Mouse (Mus musculus) liver, embryonic 15.5 days (tissue): Measurements from ENCODE around the gene Ifnb1. TPM values are rescaled to one million over a fixed set of nuclear protein-coding genes. Genes with fewer than 3 reads are reported as not detected.

Source experiments
- ATAC-seq: fragments of 200-750 bp; cut with Nextera tagmentation; 2 replicates; pipeline ENCODE4 v1.8.0; 2017; ENCODE audit warnings: moderate number of reproducible peaks, mild to moderate bottlenecking, moderate library complexity; ENCODE audit not compliant: insufficient read depth
- H3K27ac ChIP-seq: fragments of 300-500 bp; sonication (generic); replicated peaks from 2 replicates; pipeline ENCODE4 v1.5.1; 2015; ENCODE audit warnings: mild to moderate bottlenecking, inconsistent platforms
- H3K27me3 ChIP-seq: fragments of 300-500 bp; sonication (generic); 2 replicates; pipeline ENCODE4 v1.6.1; 2015; ENCODE audit warnings: mild to moderate bottlenecking, inconsistent platforms
- H3K36me3 ChIP-seq: fragments of 300-500 bp; sonication (generic); replicated peaks from 2 replicates; pipeline ENCODE4 v1.6.1; 2015; ENCODE audit warnings: moderate library complexity, mild to moderate bottlenecking, inconsistent platforms
- H3K4me1 ChIP-seq: fragments of 300-500 bp; sonication (generic); replicated peaks from 2 replicates; pipeline ENCODE4 v1.6.1; 2015; ENCODE audit warnings: inconsistent platforms
- H3K4me2 ChIP-seq: fragments of 300-500 bp; sonication (generic); 2 replicates; pipeline ENCODE4 v1.6.1; 2015; ENCODE audit warnings: moderate library complexity, mild to moderate bottlenecking, inconsistent platforms
- H3K4me3 ChIP-seq: fragments of 300-500 bp; sonication (generic); replicated peaks from 2 replicates; pipeline ENCODE4 v1.5.1; 2015; ENCODE audit warnings: mild to moderate bottlenecking, inconsistent platforms
- H3K9ac ChIP-seq: fragments of 300-500 bp; sonication (generic); 2 replicates; pipeline ENCODE4 v1.6.1; 2015; ENCODE audit warnings: moderate library complexity, mild to moderate bottlenecking, inconsistent platforms
- H3K9me3 ChIP-seq: fragments of 300-500 bp; sonication (generic); replicated peaks from 2 replicates; pipeline ENCODE4 v1.6.1; 2016; ENCODE audit warnings: inconsistent platforms
- WGBS: fragments of 180-500 bp; shearing (Covaris S2); methylation state at CpG from one replicate; pipeline ENCODE4 v1.1.7; 2015; ENCODE audit warnings: mixed read lengths; ENCODE audit not compliant: insufficient replicate concordance; 5-methylcytosine and 5-hydroxymethylcytosine counted together
- polyA plus RNA-seq: library from polyadenylated mRNA; unstranded; fragments of >200 nt; fragmentation: Nextera tagmentation; extraction: Ambion mirVana; gene quantifications from 2 replicates; pipeline ENCODE4 v1.2.1, GENCODE M21; 2015

The Ifnb1 gene
- polyA plus RNA-seq, 1 experiment from 2014 or later, result not detected

GRCm38 (mm10) chr4:88503753-88504152 is 18.8 kb downstream of the Ifnb1 start:
- H3K9me3 ChIP-seq, result no peaks in the 10 kb centered on the region
- H3K27me3 ChIP-seq, result no peaks in the 10 kb centered on the region
- no peak overlapping the region for H3K4me2 ChIP-seq
- no peak for ATAC-seq
- no peak overlapping the region for H3K9ac ChIP-seq
- no peaks in the 10 kb centered on the region for H3K36me3 ChIP-seq
- no peaks in the 10 kb centered on the region for H3K4me1 ChIP-seq
- H3K4me3 ChIP-seq, result no peak overlapping the region
- WGBS, result 52% methylated on average over 4 of the region's 4 CpGs
- H3K27ac ChIP-seq, result no peak overlapping the region

GRCm38 (mm10) chr4:88501247-88501646 is 21.3 kb downstream of the Ifnb1 start:
- no peak for ATAC-seq
- Histone ChIP-seq H3K27me3 (no peaks in the 10 kb centered on the region), H3K4me2 (no peak overlapping the region), H3K4me3 (no peak overlapping the region), H3K9ac (no peak overlapping the region), H3K4me1 (no peaks in the 10 kb centered on the region), H3K36me3 (no peaks in the 10 kb centered on the region), H3K27ac (no peak overlapping the region), H3K9me3 (no peaks in the 10 kb centered on the region)
- 50% methylated on average over 3 of the region's 3 CpGs for WGBS

- 38% methylated on average over 6 of the region's 6 CpGs for WGBS
- Histone ChIP-seq H3K9me3 (no peaks in the 10 kb centered on the region), H3K4me2 (no peak overlapping the region), H3K9ac (no peak overlapping the region), H3K27me3 (no peaks in the 10 kb centered on the region), H3K27ac (no peak overlapping the region), H3K4me1 (no peaks in the 10 kb centered on the region), H3K4me3 (no peak overlapping the region), H3K36me3 (no peaks in the 10 kb centered on the region)
- ATAC-seq, result no peak
Observed at GRCm38 (mm10) chr4:88496321-88497018, 26.1 kb downstream of the Ifnb1 start.

- 80% methylated on average over 2 of the region's 2 CpGs for WGBS
Observed at GRCm38 (mm10) chr4:88489622-88490021, 33.0 kb downstream of the Ifnb1 start.

GRCm38 (mm10) chr4:88488107-88488506 is 34.5 kb downstream of the Ifnb1 start:
- H3K27ac ChIP-seq, result no peak overlapping the region
- no peak overlapping the region for H3K4me3 ChIP-seq
- no peak overlapping the region for H3K9ac ChIP-seq
- H3K4me1 ChIP-seq, result no peaks in the 10 kb centered on the region
- no peaks in the 10 kb centered on the region for H3K9me3 ChIP-seq
- no peaks in the 10 kb centered on the region for H3K36me3 ChIP-seq
- WGBS, result 64% methylated on average over 3 of the region's 3 CpGs
- no peaks in the 10 kb centered on the region for H3K27me3 ChIP-seq
- ATAC-seq, result no peak
- H3K4me2 ChIP-seq, result no peak overlapping the region

More at GRCm38 (mm10) chr4:88489622-88490021, 33.0 kb downstream of the Ifnb1 start:
- Histone ChIP-seq H3K4me2 (no peak overlapping the region), H3K4me1 (no peaks in the 10 kb centered on the region), H3K27ac (no peak overlapping the region), H3K36me3 (no peaks in the 10 kb centered on the region), H3K9ac (no peak overlapping the region), H3K9me3 (no peaks in the 10 kb centered on the region), H3K4me3 (no peak overlapping the region), H3K27me3 (no peaks in the 10 kb centered on the region)
- no peak for ATAC-seq

GRCm38 (mm10) chr4:88480130-88480529 is 42.4 kb downstream of the Ifnb1 start:
- H3K4me3 ChIP-seq, result no peak overlapping the region
- H3K36me3 ChIP-seq, result no peaks in the 10 kb centered on the region
- H3K27ac ChIP-seq, result no peak overlapping the region
- H3K27me3 ChIP-seq, result no peaks in the 10 kb centered on the region
- no peaks in the 10 kb centered on the region for H3K4me1 ChIP-seq
- H3K9me3 ChIP-seq, result no peaks in the 10 kb centered on the region
- 40% methylated on average over 6 of the region's 6 CpGs for WGBS
- H3K4me2 ChIP-seq, result no peak overlapping the region
- H3K9ac ChIP-seq, result no peak overlapping the region
- no peak for ATAC-seq

DNA sequence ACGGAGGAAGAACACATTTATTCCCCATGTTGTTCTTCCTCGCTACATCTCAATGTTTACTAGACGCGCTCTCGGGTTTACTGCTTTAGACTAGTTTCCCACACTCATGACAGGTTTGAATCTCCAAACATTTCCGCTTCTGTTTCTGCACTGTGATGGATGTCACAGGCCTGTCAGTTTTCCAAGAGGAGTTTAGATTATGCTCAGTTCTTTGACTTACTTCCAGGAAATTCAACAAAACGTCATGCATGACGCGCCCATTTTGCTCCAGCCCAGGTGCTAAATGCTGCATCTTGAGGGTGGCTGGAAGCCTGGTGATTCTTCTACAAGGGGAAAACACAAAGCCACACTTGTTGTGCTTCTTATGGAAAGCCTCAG is 43.8 kb downstream of the Ifnb1 start:
- Histone ChIP-seq H3K4me2 (no peak overlapping the region), H3K9me3 (no peaks in the 10 kb centered on the region), H3K27ac (no peak overlapping the region), H3K4me1 (no peaks in the 10 kb centered on the region), H3K27me3 (no peaks in the 10 kb centered on the region), H3K9ac (no peak overlapping the region), H3K4me3 (no peak overlapping the region), H3K36me3 (no peaks in the 10 kb centered on the region)
- WGBS, result 71% methylated on average over 9 of the region's 9 CpGs
- ATAC-seq, result no peak

- Histone ChIP-seq H3K36me3 (no peaks in the 10 kb centered on the region), H3K27ac (no peak overlapping the region), H3K9ac (no peak overlapping the region), H3K9me3 (no peaks in the 10 kb centered on the region), H3K4me3 (no peak overlapping the region), H3K4me1 (no peaks in the 10 kb centered on the region), H3K27me3 (no peaks in the 10 kb centered on the region), H3K4me2 (no peak overlapping the region)
- 68% methylated on average over 4 of the region's 4 CpGs for WGBS
- ATAC-seq, result no peak
Observed at GRCm38 (mm10) chr4:88478177-88478808, 44.3 kb downstream of the Ifnb1 start.

- Histone ChIP-seq H3K9me3 (no peaks in the 10 kb centered on the region), H3K4me1 (no peaks in the 10 kb centered on the region), H3K4me3 (no peak overlapping the region), H3K27ac (no peak overlapping the region), H3K9ac (no peak overlapping the region), H3K36me3 (no peaks in the 10 kb centered on the region), H3K4me2 (no peak overlapping the region), H3K27me3 (no peaks in the 10 kb centered on the region)
- WGBS, result 52% methylated on average over 4 of the region's 4 CpGs
- ATAC-seq, result no peak
Observed at GRCm38 (mm10) chr4:88476511-88477210, 45.9 kb downstream of the Ifnb1 start.

- H3K9me3 ChIP-seq, result no peaks in the 10 kb centered on the region
- H3K36me3 ChIP-seq, result no peaks in the 10 kb centered on the region
- no peak overlapping the region for H3K27ac ChIP-seq
- no peak overlapping the region for H3K4me2 ChIP-seq
- no peak overlapping the region for H3K9ac ChIP-seq
- no peaks in the 10 kb centered on the region for H3K27me3 ChIP-seq
- no peak for ATAC-seq
- no peaks in the 10 kb centered on the region for H3K4me1 ChIP-seq
- H3K4me3 ChIP-seq, result no peak overlapping the region
- 62% methylated on average over 3 of the region's 3 CpGs for WGBS
Observed at GRCm38 (mm10) chr4:88476084-88476483, 46.5 kb downstream of the Ifnb1 start.
